Mouse (Mus musculus) cortical plate, adult 2 months (tissue): ENCODE measurements around the gene Camta1. TPM values are rescaled to one million over a fixed set of nuclear protein-coding genes. Genes with fewer than 3 reads are reported as not detected.

ENCODE experiments used
- H3K27ac ChIP-seq: fragments of 200-500 bp; 2 replicates; pipeline ENCODE4 v1.5.1; 2012; ENCODE audit warnings: low read length, control low read depth, inconsistent platforms; ENCODE audit not compliant: insufficient read depth
- H3K4me1 ChIP-seq: fragments of 200-500 bp; 2 replicates; pipeline ENCODE4 v1.6.1; 2011; ENCODE audit warnings: low read length; ENCODE audit not compliant: control insufficient read depth, insufficient read depth
- H3K4me3 ChIP-seq: fragments of 200-500 bp; 2 replicates; pipeline ENCODE4 v1.5.1; 2011; ENCODE audit warnings: mild to moderate bottlenecking, low read length, control low read depth; ENCODE audit not compliant: insufficient read depth
- CTCF ChIP-seq: fragments of 200-500 bp; IDR thresholded peaks from 2 replicates; pipeline ENCODE4 v1.5.1; 2011; ENCODE audit warnings: mild to moderate bottlenecking, control low read depth, low read length; ENCODE audit not compliant: insufficient read depth; ENCODE audit errors: extremely low read depth
- POLR2A ChIP-seq: fragments of 200-500 bp; IDR thresholded peaks from 2 replicates; pipeline ENCODE4 v1.6.1; 2011; ENCODE audit warnings: mild to moderate bottlenecking, low read length, control low read depth; ENCODE audit not compliant: insufficient read depth; ENCODE audit errors: extremely low read depth
- polyA plus RNA-seq: library from polyadenylated mRNA; depleted of rRNA; stranded (reverse); fragments of >200 nt; gene quantifications from 2 replicates; pipeline ENCODE4 v1.2.3, GENCODE M21; 2012

Camta1 gene
- polyA plus RNA-seq, 1 experiment, result 111 TPM

DNA sequence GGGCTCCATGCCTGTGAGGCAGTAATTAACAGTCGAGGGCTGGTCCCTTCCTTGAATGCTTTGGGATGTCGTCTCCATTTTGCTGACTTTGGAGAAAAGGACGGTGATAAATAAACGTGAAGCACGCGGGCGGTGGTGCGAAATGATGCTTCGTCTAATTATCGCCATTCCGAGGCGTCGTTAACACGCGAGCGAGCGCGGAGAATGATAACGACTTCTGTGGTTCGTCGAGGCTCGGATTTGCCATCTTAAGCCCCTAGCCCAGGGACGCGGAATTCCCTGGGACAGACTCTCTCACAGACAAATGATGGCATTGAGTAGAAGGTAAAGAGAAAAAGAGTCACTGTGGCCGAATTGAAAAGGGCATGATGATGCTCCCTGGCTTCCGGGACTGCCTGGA is 485.4 kb downstream of the Camta1 start:
- Histone ChIP-seq H3K4me3 (no peak overlapping the region), H3K4me1 (no peaks in the 10 kb centered on the region), H3K27ac (no peak overlapping the region)
- no peak for TF ChIP-seq POLR2A
- no peak for TF ChIP-seq CTCF

DNA sequence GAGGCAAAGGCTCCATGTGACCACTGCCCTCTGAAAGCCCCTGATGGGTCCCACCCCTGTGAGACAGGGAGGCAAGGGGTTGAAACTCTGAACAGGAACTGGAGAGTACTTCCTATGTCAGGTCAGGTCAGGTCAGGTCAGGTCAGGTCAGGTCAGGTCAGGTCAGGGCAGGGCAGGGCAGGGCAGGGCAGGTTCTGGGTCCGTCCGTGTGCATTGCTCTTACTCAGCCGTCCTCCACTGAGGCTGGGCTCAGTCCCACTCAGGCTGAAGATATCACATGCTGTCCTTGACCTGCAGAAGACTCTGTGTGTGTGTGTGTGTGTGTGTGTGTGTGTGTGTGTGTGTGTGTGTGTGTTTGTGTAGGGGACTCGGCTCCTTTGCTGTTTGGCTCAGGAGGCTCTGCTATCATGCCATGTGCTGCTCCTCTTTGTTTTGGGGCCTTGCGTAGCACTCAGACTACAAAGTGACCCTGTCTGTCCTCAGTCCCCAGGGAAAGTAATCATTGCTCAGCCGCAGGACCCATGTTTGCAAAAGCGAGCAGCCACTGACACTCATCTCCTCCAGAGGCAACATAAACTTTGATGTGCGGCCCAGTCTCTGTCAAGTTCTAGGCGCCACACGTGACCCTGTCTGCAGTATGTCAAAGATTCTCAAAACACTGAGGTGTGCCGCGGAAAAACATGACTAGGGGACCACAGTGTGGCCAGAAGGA is 488.7 kb downstream of the Camta1 start:
- Histone ChIP-seq H3K4me1 (no peaks in the 10 kb centered on the region), H3K27ac (no peak overlapping the region), H3K4me3 (no peak overlapping the region)
- TF ChIP-seq POLR2A, result no peak

DNA sequence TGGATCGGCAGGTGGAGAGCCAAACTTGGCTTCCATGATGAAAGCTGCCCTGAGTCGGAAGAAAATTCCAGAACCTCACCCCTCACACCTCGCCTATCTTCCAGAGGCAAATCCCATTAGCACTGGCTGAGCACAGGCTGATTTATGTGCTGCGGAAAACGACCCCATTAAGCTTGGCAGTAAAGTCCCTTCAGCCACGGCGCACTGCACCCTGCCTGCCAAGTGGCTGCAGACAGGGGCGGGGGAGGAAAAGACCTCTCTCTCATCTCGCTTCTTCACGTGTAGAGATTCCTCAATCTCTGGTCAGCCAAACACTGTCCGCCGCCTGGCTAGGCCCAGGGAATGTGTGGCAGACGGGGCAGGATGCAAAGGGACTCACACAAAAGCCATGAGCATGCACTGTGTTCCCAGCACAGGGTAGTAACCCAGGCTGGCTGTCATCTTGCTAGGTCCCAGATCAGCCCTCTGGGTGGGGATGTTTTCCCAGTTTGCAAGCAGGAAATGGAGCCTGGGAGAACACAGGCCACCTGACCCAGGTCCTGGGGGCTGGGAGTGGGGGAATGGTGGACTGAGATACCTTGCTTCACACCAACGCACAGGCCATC is 494.6 kb downstream of the Camta1 start:
- no peak overlapping the region for H3K4me3 ChIP-seq
- no peaks in the 10 kb centered on the region for H3K4me1 ChIP-seq
- H3K27ac ChIP-seq, result no peak overlapping the region
- TF ChIP-seq CTCF, result no peak
- no peak for TF ChIP-seq POLR2A

DNA sequence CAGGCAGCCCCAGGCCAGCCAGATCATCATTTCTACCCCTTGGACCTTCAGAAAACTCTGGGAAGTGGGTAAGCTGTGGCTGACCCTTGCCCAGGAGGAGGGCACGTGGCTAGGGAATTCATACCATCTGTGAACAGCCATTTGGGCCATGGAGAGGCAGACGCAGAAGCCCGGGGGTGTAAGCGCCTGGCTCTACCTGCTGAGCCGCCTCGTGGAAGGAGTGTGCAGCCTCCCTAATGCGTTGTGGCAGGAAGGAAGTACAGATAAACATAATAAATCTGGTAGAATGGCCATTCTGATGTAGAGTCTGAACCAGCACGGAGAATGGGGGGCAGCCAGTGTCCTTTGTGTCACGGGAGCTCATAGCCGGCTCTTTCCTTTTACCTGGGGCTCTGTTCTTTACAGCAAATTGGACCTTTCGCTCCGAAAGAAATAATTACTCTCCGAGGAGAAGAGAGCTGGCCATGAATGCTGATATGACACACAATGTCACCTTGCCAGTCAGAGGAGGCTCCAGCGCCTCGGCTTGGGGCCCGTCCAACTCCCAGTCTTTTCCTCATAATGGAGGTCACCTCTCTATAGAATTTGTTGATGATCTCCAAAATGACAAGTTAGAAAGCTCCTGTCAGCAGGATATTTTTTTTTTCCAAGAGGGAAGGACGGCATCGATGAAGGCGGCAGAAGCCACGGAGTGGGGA is 500.6 kb downstream of the Camta1 start:
- no peak overlapping the region for H3K27ac ChIP-seq
- H3K4me1 ChIP-seq, result no peaks in the 10 kb centered on the region
- no peak for TF ChIP-seq POLR2A
- no peak for TF ChIP-seq CTCF
- no peak overlapping the region for H3K4me3 ChIP-seq

DNA sequence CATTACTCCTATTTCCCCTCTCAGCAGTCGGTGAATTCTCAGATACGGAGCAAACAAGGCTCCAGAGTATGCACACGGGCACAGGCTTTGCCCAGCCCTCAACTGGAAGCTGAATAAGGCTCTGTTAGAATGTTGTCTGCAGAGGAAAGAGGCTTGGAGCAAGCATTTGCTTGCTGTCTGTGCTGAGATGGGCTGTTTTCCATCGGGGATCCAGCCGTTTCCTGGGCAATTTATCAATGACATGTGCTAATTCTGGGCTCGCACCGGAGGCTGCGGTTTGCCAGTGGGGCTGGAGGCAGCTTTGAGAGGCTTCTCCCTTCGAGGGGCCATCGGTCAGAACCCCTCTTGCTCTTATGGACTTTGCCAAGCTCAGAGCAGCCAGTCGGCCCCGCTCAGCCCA is 506.2 kb downstream of the Camta1 start:
- H3K4me3 ChIP-seq, result no peak overlapping the region
- H3K4me1 ChIP-seq, result no peaks in the 10 kb centered on the region
- no peak overlapping the region for H3K27ac ChIP-seq
- no peak for TF ChIP-seq POLR2A
- no peak for TF ChIP-seq CTCF

DNA sequence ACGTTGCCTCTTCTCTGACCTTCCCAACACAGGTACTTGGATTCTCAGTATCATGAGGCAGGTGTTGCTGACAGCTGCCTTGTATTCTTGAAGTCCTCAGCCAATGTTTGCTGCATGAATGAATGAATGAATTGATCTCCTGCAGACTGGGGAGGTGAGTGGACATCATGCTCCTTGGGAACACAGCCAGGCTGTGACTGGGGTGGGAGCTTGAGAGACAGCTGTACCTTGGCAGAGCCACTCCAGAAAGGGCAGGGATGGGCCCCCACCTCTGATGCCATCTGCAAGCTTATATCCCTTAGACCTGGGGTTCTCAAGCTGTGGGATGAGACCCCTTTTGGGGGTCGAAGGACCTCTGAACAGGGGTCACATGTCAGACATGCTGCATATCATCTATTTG is 508.9 kb downstream of the Camta1 start:
- Histone ChIP-seq H3K4me3 (no peak overlapping the region), H3K4me1 (no peaks in the 10 kb centered on the region)
- TF ChIP-seq CTCF (no peak), POLR2A (no peak)

DNA sequence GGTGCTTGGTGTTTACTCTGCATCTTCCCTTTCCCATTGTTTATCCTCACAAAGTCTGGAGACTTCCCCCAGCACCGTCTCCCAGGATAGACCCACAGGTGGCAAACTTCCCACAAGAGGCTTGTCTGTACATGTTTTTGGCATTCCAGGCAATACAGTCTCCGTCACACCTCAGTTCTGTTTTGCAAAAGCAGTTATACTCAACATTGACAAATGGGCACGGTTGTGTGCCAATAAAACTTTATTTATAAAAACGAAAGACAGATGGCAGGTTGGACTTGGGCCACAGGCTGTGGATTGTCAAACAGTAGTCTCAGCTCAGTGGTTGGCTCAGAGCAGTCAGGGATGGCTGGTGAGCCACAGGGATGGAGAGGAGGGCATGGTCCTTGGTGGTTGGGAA is 509.4 kb downstream of the Camta1 start:
- Histone ChIP-seq H3K4me3 (no peak overlapping the region), H3K27ac (no peak overlapping the region), H3K4me1 (no peaks in the 10 kb centered on the region)
- TF ChIP-seq CTCF (no peak), POLR2A (no peak)

More for the DNA sequence above, 508.9 kb downstream of the Camta1 start:
- H3K27ac ChIP-seq, result no peak overlapping the region

DNA sequence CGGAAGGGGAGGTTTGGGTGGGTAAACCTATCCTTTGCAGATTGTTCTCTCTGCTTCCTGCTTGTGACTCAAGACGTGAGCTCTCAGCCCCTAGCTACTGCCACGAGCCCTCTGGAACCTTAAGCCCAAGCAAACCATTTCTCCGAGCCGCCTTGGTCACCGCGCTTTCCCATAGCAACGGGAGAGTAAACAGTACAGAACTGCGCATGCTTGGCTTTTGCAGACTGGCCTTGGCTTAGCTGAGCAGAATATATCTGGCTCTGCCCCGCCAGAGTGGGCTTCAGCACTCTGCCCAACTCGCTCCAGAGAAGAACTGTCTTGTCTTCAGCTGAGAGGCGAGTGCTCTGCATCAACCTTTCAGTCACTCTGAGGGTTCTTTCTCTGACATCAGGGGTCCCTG is 509.9 kb downstream of the Camta1 start:
- H3K4me3 ChIP-seq, result no peak overlapping the region
- H3K4me1 ChIP-seq, result no peaks in the 10 kb centered on the region
- no peak overlapping the region for H3K27ac ChIP-seq
- TF ChIP-seq POLR2A (no peak), CTCF (no peak)

DNA sequence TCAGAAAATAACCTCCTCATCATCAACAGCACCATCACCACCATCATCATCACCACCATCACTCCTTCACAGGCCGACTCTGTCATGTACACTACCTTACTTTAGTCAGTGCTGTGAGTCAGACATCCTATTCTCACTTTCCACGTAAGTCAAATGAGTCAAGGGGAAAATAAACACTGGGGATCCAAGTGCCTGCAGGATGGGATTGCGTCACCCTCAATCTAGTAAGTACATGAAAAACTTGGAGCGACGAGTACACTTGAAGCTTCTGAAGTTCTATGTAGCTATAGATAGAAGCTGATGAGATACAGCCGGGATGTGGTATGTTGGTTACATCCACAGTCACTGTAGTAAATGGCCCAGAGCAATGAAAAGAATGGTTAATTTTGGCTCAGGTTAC is 514.1 kb downstream of the Camta1 start:
- H3K4me3 ChIP-seq, result no peak overlapping the region
- H3K27ac ChIP-seq, result no peak overlapping the region
- H3K4me1 ChIP-seq, result no peaks in the 10 kb centered on the region
- no peak for TF ChIP-seq POLR2A
- TF ChIP-seq CTCF, result no peak

DNA sequence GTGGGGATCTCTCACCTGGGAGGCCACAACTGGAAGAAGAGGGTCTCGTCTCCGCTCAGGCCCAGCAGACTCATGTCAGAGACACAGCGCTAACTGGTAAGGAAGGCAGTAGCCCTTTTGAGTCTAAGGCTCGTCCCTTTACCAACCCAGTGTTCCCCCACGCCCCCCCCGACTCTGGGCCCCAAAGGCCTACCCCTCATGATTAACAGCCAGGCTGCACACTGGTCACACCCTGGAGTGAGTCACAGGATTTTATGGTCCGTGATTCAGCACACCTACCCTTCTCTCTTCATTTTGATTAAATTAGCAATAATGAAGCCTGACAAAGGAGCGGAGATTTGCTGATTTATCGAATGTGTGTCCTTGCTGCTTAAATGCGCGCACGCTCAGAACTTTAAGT is 515.0 kb downstream of the Camta1 start:
- Histone ChIP-seq H3K4me3 (no peak overlapping the region), H3K4me1 (no peaks in the 10 kb centered on the region), H3K27ac (no peak overlapping the region)
- no peak for TF ChIP-seq POLR2A
- TF ChIP-seq CTCF, result no peak
